Mouse (Mus musculus): ENCODE data around the gene Gpbp1. TPM values are rescaled to one million over a fixed set of nuclear protein-coding genes. Genes with fewer than 3 reads are reported as not detected.

The Gpbp1 gene
- 55.4 and 65.3 TPM in 2 replicates for polyA plus RNA-seq (2012; rRNA removed)

GRCm38 (mm10) chr13:111489802-111490723 is at the start of gene Gpbp1:
Gpbp1 (minus strand) TSS chr13:111490111.

Other genes starting within 250 kb of the Gpbp1 start
- gene Actbl2, start 235.1 kb downstream of the Gpbp1 start, polyA plus RNA-seq (2012; rRNA removed), result not detected in 2 replicates
- gene Gm49496, start 59.8 kb upstream of the Gpbp1 start, polyA plus RNA-seq (2012; rRNA removed), result not detected in 2 replicates
- gene Gm10198, start 102.7 kb upstream of the Gpbp1 start, polyA plus RNA-seq (2012; rRNA removed), result not detected in 2 replicates
- gene Mier3, start 190.9 kb upstream of the Gpbp1 start, polyA plus RNA-seq (2012; rRNA removed), result 15.1 TPM in 2 replicates

Measured in central nervous system, embryonic 14 days (tissue).